Mouse (Mus musculus) right cerebral cortex, adult 18-20 months (tissue): ENCODE data around the gene Mfsd2a.
"Not testable (repeated sequence)": the region's sequence is repeated elsewhere in the genome, so short reads cannot be mapped to it uniquely, and the experiment has no call there.

Experiments used
- DNase-seq: peaks from one replicate; pipeline ENCODE4 v3.0.0; 2022; ENCODE audit warnings: mixed read lengths

Gene Mfsd2a

DNA sequence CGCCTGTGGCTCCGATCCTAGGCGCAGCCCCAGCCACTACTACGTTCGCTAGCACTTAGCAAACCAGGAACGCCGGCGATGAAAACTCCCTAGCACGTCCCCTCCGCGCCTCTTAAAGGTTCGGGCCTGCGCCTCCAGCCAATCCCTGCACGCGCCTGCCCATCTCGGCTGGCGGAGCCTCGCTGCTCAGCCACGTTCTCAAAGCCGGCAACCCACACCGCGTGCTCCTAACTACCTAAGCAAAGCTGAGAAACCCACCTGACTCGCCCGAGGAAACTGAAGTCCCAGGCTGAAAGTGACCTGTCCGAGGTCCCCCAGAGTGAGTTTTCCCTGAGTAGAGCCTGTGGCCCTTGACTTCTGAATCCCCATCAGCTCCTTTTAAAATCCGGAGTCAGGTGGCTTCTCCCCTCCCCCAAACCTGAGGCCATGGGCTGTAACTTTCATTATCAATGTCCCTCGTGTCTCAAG lies at the start of gene Mfsd2a:
Gene Mfsd2a (minus strand): TSS at position 89 of the 468 bp plus-strand sequence.
- peak; percentile 66 for DNase-seq

DNA sequence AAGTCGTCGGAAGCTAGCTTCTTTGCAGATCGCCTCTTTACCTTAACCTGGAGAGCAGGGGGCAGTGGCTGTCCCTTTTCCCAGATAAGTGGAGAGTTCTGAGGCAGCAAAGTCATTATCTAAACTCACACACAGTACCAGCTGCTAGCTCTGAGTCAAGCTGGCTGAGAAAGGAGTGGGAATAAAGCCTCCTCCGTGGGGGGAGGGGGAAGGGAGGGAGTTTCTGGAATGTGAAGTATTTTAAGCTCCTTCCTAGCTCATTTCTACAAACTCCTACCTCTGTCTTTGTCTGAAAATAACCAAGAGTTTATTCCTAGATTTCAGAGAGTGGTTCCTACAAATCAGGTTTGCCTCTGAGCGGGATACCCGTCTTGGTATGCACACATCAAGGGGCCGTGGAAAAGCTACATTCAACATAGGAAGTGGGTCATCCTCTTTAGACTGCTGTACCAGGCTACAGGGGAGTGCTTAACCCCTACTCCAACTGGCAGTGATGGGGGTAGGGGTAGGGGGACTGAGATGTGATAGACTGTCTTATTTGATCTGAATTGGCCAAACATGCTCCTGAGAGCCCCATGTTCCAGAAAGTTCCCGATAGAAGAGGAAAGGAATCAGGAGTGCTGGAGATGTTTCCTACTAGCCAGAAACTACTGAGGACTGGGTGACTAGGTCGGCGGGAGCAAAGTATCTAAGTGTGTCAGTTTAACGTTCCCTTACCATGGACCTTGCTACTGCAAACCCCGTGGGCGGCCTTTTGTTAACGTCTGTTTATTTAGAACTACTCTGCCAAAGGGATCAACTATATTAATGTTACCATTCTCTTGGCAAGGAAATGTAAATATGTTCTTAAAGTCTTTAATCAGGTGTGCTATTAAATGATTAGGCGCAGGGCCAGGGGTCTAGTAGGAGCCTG lies 44.3 kb upstream of the Mfsd2a start:
- peak; percentile 92 for DNase-seq

DNA sequence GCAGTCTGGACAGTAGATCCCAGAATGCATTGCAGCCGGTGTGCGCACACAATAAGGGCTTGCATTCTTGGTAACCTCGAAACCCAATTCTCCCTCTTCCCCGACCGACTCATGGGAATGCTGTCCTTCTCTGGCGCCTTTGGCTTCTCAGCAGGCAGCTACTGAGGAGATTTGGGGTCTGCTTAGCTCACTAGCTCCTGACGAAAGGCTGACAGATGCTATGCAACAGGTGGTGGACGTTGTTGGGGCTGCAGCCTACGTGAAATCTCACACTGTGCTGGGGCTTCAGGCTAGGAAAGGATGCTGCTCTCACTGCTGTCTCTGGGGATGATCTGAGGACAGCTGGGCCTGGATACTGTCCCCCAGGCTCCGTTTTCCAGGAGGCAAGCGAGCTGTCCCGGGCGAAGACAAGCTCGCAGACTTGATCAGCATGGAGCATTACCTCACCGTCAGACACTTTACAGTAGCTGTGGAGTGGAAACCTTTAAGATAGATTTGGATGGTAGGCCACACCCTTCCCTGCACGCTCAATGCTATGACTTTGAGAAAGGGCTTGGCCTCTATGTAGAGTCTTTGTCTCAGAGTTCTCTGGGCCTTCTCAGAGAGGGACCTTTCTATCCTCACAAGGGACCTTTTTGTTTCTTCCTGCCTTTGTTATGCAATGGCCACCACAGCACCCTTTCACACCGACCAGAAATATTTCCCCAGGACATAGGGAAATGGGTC lies 39.8 kb upstream of the Mfsd2a start:
- no peak for DNase-seq

DNA sequence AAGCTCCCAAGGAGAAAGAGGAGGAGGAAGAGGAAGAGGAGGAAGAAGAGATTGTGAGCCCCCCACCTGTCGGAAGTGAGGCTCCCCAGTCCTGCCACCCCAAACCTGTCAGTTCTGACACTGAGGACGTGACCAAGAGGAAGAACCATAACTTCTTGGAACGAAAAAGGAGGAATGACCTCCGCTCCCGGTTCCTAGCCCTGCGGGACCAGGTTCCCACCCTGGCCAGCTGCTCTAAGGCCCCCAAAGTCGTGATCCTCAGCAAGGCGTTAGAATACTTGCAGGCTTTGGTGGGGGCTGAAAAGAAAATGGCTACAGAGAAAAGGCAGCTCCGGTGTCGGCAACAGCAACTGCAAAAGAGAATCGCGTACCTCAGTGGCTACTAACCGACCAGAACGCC lies 39.1 kb upstream of the Mfsd2a start:
- DNase-seq, result no peak

DNA sequence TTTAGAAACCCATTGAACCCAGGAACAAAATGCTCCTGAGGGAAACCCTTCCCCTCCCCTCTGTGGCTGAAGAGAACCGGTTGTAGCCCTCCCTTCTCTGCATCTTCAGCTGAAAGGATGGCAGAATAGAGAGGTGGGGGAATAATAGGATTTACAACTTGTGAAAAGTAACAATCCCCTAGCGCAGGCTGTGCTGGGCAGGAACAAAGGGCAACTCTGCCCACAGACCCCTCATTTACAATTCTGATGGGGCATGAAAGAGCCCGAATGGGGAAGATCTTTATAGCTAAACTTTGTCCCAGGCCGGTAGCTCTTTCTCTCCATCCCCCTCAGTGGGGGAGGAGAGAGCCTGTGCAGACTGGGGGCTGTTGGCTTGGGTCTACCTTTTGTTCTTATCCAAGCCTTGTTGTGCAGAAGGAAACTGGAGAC lies 38.3 kb upstream of the Mfsd2a start:
- DNase-seq, result no peak

DNA sequence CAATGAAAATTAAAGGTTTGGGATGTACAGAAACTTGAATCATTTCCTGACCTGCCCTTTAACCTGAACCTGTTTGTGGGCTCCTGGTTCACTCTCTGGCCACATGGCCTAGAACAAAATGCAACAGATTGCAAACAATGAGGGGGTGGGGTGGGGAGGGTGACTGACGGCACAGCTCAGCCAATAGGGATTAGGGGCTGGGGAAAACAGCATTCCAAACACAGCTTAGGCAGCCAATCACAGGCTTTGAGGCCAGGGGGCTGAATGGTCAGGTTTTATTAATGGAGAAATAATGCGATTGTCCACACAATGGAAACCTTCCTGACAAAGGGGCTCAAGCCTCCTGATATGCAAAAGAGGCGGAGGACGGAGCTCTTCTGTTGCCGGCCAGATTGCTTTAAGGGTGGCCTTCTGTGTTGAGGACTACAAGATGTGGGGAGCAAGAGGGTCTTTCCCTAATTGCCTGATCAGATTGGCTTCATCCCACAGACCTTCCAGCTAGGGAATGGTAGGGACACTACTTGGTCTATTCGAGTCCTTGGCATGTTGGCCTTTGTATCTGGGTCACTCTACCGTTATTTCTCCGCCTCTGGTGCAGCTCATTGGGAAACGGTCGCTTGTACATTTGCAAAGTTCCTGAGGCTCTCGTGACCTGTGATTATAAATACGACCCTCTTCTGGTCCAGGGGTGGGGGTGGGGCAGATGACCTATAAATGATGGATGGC lies 37.7 kb upstream of the Mfsd2a start:
- no peak for DNase-seq

DNA sequence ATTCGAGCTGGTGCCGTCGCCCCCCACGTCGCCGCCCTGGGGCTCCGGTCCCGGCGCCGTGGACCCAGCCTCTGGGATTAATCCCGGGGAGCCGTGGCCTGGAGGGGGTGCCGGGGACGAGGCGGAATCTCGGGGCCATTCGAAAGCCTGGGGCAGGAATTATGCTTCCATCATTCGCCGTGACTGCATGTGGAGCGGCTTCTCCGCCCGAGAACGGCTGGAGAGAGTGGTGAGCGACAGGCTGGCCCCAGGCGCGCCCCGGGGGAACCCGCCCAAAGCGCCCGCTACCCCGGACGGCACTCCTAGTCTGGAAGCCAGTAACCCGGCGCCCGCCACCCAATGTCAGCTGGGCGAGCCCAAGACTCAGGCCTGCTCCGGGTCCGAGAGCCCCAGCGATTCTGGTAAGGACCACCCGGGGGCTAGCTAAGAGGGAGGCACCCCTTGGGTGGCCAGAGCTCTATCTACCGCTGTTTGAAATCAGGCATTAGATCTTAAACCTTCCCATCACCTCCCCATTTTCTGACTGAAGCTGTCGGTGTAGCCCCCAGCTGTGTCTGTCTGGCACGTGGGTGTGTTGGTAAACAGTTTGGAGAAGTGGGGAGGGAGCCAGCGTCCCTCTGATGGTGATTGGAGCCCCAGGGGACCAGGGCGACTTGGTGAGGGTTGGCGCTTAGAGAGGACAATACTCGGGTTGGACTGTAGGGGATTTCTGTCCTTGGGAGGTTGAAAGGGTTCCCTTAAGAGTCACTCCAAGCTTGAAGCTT lies 35.8 kb upstream of the Mfsd2a start:
- no peak for DNase-seq

DNA sequence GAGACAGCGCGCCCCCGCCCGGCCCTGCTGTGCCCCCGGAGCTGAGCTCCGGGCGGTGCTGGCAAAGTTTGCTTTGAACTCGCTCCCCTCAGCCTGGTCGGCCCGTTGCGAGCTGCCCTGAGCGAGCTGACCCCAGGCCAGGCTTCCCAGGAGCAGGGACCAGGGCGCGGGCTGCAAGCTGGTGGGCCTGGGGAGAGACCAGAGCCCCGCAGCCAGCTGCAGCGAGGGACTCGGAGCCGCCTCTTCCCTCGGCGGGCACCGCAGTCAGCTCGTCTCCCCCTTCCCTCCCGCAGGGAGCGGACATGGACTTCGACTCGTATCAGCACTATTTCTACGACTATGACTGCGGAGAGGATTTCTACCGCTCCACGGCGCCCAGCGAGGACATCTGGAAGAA lies 35.2 kb upstream of the Mfsd2a start:
- peak; percentile 27 for DNase-seq

DNA sequence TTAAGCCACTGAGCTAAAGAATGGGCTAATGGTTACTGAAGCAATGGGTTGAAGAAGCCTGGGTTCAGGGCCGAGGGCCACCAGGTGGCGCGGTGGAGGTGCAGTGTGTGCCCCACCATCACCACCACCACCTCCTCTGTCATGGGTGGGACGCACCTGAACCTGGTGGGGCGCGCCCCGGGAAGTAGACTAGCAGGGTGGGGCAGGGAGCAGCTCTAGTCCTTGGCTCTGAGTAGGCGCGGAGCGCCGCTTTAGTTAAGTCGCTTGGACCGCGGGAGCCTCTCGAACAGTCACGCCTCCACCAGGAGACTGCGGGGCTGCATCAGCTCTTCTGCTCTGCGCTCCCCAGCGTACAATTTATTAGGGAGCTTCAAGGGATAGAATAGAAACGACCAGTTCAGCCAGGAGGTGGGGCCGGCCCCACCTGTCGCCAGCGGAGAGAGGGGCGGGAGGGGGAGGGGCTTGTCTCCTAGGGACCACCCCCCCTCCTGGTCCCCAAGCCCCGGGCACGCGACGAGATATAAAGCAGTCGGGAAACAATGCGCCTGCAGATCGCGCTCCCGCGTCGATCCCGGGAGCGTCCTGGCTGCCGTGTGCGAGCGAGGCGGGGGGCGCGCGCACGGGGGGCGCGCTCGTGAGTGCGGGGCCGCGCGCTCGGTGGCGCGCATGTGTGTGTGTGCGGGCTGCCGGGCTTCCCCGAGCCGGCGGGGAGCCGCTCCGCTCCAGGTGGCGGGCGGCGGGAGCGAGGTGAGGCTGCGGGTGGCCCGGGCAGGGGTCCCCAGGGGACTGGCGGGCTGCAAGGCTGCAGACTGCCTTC lies 34.6 kb upstream of the Mfsd2a start, which contains the start of gene Mycl:
Gene Mycl (plus strand): TSS at position 249 of the 817 bp plus-strand sequence.
- DNase-seq, result peak; percentile 89

DNA sequence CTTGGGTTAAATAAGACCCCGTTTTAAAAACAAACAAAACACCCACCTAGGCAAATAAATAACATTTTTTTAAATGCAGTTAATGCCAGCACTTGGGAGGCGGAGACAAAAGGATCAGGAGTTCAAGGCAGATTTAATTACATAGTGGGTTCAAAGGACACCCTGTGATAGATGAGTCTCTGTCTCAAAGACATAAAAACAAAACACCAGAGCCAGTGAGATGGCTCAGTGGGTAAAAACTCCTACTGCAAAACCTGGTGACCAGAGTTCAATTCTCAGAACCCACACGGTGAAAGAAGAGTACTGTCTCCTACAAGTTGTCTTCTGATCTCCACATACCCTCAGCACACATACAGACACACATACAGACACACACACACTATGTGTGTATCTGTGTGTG lies 31.3 kb upstream of the Mfsd2a start:
- no peak for DNase-seq

DNA sequence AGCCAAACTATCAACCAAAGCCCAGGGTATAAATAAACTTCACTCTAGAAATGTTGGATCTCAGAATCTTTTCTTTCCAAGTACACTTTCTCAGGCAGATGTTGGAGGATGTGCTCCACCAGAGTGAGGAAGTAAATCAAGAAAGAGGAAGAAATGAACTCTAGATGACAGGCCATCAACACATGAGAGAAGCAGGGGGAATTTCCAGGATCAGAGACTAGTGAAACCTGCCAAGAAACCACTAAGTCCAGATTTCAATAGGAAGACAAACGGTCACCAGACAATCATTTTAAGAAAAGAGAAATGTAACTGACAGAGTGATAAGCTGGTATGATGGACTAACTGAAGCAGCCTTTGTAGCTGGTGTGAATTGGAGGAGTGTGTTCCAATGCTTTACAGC lies 30.2 kb upstream of the Mfsd2a start:
- DNase-seq, result no peak

DNA sequence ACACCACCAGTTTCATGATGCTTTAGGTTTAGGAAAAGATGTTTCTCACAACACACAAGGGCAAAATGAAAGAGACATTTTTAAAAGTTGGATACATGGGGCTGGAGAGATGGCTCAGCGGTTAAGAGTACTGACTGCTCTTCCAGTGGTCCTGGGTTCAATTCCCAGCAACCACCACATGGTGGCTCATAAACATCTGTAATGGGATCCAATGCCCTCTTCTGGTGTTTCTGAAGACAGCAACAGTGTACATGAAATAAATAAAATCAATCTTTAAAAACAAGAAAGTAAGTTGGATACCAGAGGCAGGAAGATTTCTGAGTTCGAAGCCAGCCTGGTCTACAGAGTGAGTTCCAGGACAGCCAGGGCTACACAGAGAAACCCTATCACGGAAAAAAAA lies 27.0 kb upstream of the Mfsd2a start:
- DNase-seq, result not testable (repeated sequence)

DNA sequence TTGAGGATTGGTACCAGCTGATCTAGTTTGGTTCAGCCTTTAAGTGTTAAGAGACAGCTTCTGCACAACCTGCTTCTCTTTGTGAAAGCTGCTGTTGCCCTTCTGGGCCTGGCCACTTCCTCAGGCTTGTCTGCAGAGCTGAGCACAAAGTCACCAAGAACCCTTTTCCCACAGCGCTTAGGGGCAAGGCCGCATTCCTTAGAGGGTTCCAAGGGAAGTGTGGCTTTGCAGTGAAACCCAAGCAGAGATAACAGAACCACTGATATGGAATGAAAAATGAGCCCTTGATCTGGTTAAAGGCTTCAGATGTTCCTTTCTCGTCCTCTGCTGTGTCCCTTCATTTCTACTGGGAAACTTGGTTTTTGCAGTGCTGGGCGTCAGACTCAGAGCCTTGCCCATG lies 26.4 kb upstream of the Mfsd2a start:
- DNase-seq, result no peak

DNA sequence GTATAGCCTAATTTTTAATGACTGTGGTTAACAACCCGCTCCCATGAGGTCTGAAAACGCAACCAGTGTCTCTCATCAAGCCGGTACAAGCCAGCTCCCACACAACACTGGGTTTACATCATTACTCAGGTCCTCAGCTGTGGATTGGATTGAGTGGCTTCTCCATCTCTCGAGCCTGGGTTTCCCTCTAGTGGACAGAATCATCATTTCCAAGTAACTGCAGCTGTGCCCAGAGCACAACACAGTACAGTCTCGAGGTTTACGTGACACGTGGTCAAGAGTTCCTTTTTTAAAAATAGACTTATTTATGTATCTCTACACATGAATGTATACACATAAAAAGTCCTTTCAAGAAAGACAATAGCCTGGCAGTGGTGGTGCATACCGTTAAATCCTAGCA lies 24.1 kb upstream of the Mfsd2a start:
- peak; percentile 74 for DNase-seq

DNA sequence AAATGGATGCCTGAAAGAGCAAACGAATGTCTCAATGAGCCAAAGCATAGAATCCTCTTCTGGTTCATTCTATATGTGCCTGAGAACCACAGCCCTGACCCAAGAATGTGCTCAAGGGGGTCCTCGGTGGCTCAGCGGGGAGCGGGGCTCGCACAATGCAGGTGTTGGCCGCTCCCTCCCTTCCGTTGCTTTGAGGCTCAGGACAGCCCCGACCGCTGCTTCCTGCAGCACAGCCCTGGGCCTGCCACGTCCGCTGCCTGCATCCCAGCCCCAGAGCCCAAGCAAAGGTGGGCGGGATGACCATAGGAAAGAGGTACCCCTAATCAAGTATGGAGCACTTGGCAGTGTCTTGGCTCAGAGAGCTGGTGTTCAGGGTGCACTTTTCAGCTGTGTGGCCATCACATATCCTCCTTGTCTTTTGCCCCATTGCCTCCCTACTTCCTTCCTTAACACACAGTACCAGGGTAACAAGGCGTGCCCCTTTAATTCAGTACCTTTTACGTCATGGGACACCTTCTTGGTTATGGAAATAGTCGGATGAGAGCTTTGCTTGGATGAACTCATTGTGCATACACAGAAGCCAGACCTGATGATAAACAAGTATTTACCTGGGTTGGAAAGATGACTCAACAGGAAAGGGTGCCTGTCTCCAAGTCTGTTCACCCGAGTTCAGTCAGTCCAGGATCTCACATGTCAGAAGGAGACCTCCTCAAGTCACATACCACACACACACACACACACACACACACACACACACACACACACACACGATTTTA lies 22.7 kb upstream of the Mfsd2a start:
- no peak for DNase-seq

DNA sequence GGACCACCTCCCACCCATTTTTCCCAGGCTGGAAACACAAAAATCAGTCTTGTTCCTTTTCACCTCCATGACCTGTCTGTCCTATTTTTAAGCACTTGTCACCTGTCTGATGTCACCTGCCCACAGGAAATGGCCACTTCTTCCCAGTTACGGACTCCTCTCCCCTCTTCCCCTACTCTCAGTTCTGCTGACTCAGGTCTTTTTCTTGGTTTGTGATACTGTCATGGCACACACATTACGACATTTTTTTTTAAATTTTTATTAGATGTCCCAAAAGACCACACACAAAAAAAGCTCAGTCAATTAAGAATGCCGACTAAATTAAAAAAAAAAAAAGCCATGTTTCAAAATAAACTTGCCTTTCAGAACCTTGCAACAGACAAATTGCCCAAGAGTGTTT lies 21.5 kb upstream of the Mfsd2a start:
- DNase-seq, result no peak

DNA sequence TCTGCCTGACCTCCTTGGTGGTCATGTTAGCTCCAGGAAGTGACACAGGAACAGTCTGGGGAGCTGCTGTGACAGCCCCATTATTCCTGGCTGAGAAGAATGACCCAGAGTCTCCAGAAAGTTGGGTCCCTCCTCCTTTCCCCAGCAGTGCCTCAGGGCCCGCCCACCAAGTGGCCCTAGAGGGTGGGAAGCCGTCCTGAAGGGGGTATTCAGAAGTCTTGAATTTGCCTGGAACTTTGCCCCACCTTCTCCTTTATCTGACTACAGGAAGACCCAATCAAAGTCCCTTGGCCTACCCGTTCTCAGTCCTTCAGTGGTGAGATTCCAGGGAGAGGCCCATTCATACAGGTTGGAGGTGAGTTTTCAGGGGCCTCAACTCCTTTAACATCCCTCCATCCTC lies 20.9 kb upstream of the Mfsd2a start:
- DNase-seq, result no peak

DNA sequence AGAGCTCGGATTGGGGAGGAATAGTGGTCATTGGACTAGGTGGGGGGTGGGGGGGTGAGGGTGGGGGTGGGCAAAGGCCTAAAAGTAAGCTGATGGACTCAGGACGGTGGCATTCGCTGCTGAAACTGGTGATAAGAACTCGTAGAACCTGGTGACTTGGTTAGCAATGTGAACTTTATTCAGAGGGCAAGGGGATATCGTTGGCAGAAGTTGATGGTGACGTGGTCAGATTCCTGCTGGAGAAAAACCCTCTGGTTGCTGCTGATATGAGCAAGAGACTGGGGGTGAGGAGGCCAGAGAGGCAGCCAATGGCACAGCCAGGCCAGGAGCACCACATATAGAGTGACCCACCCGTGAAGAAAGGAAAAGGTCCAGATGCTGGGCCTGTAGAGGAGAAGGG lies 20.2 kb upstream of the Mfsd2a start:
- no peak for DNase-seq

DNA sequence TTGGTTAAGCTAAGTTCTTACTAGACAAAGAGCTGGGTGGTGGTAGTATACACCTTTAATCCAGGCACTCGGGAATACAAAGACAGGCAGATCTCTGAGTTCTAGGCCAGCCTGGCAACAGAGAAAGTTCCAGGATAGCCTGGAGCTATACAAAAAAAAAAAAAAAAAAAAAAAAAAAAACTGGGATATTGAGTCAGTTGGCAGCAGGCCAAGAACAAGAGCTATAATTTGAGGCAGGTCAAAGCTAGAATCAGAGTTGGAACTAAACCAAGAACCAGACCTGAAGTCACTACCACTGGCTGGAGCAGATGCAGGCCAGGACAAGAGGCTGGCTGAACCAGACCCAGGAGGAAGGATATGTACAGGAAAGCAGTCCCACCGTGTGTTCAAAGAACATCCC lies 19.7 kb upstream of the Mfsd2a start:
- no peak for DNase-seq

DNA sequence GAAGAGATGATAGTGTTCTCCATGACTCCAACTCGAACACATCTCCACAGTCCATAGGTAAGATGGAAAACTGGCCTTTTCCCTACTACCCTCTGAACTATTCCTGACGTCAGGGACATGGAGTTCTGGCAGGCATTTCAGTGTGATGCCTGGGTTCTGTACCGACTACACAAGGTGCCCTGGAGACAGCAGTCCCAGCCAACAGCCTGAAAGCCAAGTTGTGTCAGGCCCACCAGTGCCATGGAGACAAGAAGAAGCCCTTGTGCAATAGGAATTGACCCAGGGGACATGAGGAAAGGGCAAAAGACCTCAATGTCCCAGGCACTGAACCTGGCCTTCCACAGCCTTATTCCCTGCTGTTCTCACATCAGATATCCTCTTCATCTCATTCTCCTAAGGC lies 18.8 kb upstream of the Mfsd2a start:
- DNase-seq, result no peak

DNA sequence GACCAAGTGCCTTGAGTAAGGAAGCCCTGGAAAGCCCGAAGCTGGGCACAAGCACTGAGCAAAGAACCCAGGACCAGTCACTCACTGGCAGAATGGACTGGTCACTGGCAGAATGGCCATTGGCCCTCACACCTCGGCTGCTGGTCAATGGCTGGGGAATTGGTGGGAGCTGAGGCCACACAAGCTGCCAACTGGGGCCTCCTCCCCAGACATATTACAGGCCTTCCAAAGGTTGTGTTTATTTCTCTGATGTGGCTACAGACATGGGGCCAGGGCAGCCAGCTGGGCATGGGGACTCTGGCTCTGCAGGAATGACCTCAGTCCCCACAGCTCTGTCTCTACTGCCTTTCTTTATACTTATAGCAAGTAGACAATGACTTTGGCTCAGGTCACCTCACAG lies 17.9 kb upstream of the Mfsd2a start:
- no peak for DNase-seq
